Mouse (Mus musculus) E14TG2a.4 (cell line): ENCODE measurements around the gene Rbm34.

ENCODE experiments used
- CTCF ChIP-seq: conservative IDR thresholded peaks from 2 replicates; pipeline ENCODE4 v1.5.1; 2014; ENCODE audit warnings: low read length
- NANOG ChIP-seq: IDR thresholded peaks from 2 replicates; pipeline ENCODE4 v1.6.1; 2014; ENCODE audit warnings: borderline replicate concordance, low read length, mixed read lengths
- POU5F1 ChIP-seq: IDR thresholded peaks from 2 replicates; pipeline ENCODE4 v1.6.1; 2014; ENCODE audit warnings: low read length, borderline replicate concordance

DNA sequence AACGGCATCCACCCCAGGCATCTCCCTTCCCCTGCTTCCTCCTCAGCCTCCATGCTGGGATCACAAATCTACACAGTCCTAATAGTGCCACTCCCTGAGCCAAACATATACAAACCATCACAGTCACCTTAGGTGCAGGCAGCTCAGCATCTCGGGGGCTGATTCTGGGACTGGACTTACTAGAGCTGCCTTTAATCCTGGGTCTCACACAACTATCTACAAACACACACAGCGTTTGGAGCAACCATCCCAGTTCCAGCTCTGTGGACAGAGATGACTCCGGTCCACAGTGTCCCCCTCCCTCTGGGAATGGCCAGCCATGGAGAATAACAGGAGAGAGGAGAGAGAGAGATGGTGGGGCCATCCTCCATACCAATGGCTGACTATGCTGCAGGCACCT is 54.3 kb downstream of the Rbm34 start:
- TF ChIP-seq CTCF (no peak), POU5F1 (no peak), NANOG (no peak)
